Mouse (Mus musculus): ENCODE measurements around the gene Ammecr1.
A peak's percentile ranks its signal among the peaks of the same experiment; 100 is the strongest.

Ammecr1 gene

DNA sequence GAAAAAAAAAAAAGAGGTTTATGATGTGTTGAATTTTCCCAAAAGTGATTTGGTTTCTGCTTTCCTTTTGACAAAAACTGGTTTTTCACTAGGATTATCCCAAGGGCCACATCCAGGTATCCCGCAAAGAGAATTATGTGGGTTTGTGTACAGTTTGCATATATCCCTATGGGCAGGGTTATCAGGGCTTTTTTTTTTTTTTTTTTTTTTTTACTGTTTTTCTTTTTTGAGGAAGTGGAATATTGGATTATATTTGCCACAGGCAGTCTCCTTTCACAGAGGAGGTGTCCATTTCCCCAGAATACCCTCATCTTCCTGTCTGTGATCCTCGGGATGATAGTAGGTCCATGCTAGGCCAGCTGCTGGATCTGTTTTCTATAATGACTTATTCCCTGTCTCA is 137.3 kb downstream of the Ammecr1 start:
- no peak for DNase-seq (ENCODE audit: low read depth, low spot score)

DNA sequence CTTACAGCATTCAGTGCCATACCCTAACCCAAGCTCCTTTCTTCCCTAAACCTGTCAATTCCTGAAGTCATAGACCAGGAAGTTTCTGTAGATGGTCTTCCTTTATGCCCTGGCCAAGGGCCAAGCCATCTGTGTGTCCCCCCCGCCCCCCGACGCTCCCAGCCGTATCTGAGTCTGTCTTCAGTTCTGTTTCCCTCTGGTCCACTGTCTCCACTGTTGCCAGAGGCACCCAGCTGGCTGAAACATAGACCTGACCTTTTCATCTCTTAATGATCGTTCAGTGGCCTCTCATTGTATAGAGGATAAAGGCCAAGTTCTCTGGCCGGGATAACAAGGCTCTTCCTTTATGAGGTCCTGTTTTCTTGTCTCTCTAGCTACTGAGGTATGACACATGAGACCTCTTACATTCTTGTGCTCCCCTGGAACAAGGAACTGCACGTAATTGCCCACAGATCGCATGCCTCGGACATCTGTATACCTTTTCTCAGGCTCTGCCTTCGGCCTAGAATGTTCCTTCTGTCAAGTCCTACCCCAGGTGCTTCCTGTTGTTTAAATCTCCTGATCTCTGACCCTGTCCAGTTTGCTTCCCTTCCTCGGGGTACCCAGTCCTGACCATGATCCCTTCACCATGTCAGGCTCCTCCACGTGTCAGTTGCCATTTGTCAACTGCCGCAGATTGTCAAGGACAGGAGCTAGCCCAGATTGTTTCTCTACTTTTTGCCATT is 138.2 kb downstream of the Ammecr1 start:
- DNase-seq (ENCODE audit: low read depth, low spot score) = peak; percentile 11

DNA sequence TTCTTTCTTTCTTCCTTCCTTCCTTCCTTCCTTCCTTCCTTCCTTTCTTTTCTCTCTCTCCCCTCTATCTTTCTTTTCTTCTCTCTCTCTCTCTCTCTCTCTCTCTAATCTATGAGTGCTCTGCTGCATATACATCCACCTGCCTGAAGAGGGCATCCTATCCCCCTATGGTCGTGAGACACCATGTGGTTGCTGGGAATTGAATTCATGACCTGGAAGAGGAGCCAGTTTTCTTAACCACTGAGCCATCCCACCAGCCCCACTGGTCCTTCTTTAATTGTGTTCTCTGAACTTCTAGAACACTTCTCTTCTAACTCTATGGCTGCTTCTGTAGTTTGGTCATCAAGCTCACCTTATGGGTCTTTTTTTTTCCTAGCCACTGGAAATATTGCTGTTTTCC is 138.9 kb downstream of the Ammecr1 start:
- no peak for DNase-seq (ENCODE audit: low read depth, low spot score)

DNA sequence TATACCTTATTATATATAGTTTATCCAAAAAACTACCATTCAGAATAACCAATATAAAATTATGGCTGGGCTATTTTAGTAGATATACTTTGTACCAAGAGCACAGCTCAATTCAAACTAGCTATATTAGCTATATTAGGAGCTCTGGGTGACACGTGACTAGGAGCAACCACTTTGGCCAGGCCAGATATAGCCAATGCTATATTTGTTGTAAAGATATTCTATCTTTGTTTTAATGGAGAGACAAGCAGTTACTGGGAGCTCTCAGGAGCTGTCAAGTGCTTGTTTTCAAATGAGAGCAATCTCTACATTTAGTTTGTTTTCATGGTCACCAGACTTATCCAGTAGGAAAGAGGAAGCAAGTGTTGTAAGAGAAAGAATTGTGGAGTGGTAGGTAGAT is 141.2 kb downstream of the Ammecr1 start:
- DNase-seq (ENCODE audit: low read depth, low spot score) = no peak

DNA sequence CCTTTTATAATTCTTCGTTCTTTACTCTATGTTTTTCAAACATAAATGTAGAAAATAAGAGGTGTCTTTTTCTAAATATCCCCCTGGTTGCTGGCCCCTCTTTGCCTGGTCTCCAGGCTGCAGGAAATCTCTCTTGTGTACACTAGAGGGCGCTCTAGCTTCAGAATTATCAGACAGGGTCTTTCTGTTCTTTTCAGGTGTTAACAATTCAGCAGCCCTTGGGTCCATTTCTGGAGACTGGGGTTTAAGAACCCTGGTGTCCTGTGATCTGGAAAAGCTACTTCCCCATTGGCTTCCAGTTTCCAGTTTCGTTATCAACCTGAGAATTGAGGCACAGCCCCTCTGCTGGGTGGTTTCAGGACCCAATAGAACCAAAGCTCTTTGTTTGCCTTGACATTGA is 144.7 kb downstream of the Ammecr1 start:
- peak; percentile 43 for DNase-seq (ENCODE audit: low read depth, low spot score)

DNA sequence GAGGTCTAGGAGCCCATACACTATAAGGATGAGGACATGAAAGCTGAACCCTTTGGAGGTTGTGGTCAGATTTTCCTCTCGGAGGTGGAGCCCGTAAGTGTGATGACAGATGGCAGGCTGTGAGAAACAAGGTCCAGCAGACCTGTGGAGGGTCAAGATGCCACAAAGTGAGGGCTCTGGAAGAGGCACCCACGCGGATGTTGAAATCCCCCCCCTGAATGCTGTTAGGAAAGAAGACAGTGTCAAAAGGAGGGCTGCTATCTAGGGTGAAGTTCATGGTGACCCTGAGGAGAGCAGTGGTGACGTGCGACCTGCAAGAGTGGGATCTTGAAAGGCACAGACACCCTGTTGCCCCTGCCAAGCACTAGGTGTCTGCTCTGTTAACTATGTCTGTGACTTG is 145.3 kb downstream of the Ammecr1 start:
- no peak for DNase-seq (ENCODE audit: low read depth, low spot score)

DNA sequence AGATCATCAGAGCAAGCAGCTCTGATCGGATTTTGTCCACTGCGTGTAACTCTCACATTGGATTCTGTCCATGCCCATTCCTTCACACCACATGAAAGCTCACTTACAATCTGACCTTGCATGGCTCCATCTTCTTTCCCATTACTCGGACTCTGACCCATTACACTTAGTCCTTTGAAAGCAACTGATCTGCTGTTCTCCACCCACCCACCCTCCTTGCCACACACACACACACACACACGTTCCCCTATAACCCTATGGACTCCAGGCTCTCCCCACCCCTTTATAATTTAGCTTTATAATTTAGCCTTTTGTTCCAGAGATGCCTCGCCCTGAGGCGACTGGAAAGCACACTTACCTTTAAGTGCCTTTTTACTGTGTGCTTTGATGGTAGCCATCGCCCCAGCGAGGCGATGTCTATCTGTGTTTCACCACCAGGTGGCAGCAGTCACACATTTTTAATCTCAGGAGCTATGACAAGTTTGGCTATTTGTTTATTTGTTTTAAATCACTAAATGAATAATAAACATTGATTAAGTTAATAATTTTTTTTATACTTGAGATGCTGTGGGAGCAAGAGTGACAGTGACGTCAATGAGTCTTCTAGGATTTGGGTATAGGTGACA is 148.4 kb downstream of the Ammecr1 start:
- DNase-seq (ENCODE audit: low read depth, low spot score) = peak; percentile 51

DNA sequence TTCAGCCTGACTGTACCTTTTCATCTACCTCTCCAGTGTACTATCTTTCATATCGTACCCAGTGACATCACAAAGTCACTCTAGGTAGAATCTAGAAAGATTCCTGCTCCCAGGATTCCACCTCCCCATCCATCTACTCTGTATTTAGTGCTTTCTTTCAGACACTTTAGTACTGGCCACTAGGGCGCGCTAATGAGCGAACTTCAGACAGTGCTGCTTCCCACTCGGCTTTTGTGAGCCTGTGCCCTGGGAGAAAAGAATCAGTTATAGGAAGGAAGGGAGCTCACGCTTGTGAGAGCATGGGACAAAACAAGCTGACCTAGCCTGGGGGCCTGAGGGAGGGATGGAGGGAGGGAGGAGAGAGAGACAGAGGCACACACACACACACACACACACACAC is 153.4 kb downstream of the Ammecr1 start:
- DNase-seq (ENCODE audit: low read depth, low spot score) = peak; percentile 58

DNA sequence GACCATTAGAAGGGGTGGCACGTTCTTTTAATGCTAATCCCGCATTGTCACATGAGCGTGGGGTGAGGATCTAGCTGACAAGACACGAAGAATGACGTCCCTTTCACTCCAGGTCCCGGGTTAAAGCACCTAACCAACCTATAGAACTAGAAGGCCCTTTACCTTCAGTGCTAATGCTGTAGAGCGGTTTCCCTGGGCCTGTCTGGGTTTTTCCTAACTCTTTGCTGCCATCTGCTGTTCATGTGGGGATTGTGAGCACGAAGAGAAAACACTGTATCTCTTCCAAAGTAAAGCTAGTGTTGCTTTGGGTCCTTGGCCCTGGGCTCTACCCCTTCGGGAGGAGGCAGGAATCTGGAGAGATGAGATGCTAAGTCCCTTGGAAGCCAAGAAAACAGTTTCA is 158.1 kb downstream of the Ammecr1 start:
- peak; percentile 48 for DNase-seq (ENCODE audit: low read depth, low spot score)

DNA sequence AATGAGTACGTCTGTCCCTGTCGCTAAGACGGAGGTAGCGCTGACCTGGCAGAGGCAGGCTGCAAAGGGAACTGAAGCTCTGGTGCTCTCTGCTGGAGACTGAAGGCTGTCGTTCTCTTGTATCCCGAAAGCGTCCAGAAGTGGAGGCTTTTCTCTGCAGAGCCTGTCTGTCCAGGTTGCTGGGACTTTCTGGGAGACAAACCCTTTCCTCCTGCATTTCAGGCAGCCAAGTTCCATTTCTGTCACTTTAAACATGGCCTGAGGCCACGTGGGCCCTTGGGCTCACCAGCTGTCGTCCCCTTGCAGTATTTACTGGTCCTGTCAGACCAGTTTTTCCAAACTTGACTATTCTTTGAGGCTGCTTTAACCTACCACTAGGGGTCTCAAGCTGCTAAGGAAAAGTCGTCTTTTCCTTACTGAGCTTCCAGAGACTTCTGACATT is 159.9 kb downstream of the Ammecr1 start:
- peak; percentile 31 for DNase-seq (ENCODE audit: low read depth, low spot score)

DNA sequence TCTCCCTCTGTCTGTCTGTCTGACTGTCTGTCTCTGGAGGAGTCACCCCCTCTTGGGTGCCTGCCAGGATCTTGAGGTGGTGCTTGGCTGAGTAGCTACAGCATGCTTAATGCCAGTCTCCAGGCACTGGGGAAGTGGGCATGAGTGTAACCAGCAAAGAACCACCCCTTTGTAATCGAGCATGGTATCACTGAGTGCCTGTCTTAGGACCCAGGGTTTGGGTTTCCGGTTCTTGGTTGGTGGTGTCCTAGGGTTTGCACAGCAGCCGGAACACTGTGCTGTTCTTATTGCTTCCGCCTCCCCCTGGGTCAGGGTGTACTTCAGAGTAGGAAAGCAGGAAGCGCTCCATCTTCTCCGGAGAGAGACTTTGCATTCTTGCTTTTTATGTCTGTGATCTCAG is 160.4 kb downstream of the Ammecr1 start:
- no peak for DNase-seq (ENCODE audit: low read depth, low spot score)

DNA sequence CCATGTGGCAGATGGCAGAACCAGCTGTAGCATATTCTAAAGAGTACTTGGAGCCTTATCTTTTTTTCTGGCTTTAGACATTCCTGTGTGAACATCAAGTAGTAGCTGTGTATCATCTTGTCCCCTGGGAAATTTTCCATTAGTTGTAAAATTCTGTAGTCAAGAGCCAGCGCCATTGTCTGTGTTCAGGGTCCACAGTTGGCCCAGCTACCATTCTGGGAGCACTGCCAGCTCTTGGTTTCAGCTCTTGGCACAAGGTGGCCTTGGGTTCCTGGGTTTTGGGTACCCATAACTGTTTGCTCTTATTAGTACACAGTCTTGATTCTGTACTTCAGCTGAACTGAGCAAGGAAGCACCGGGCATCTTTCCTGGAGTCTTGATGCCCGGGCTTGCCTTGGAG is 161.9 kb downstream of the Ammecr1 start:
- DNase-seq (ENCODE audit: low read depth, low spot score) = no peak
